Mouse (Mus musculus) heart, postnatal 0 days (tissue): ENCODE data around the gene Daam2.

Experiments
- CTCF ChIP-seq: IDR thresholded peaks from 2 replicates; pipeline ENCODE4 v1.5.1; 2016; ENCODE audit warnings: antibody characterized with exemption, control low read depth, low read depth
- EP300 ChIP-seq: IDR thresholded peaks from 2 replicates; pipeline ENCODE4 v1.6.1; 2016; ENCODE audit warnings: antibody characterized with exemption, low read depth

- TF ChIP-seq CTCF: no peak
- no peak for TF ChIP-seq EP300
Measured at GRCm38 (mm10) chr17:49528503-49529205, 35.5 kb downstream of the Daam2 start.
